Mouse (Mus musculus): Measurements from ENCODE around the gene Epb41.

DNA sequence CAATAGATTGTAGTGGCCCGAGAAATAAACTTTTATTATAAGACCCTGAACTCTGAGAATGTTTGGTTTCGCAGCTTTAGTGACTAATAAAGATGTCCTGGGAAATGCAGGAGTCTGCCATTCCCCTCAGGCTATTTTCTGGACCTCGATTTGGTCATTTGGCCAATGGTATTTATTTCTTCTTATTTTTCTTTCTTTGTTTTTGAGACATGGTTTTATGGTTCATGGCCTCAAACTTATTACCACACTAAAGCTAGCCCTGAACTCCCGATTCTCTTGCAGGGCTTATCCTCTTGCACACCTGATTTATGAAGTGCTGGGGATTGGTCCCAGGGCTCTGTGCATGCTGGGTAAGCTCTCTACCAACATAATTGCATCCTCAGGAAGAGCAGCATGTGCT lies 41.2 kb upstream of the Epb41 start:
- no peak for TF ChIP-seq CTCF (IDR thresholded peaks at IDR 0.05; ENCODE audit: extremely low read depth, insufficient read length, insufficient replicate concordance, low read depth, low read length)
- no peak for TF ChIP-seq POLR2A (IDR thresholded peaks at IDR 0.05; ENCODE audit: low read depth, low read length)
